Comparison of ENCODE assay signal across 9 mouse cellular contexts in genomic region chr2:128211022-128211880, GRCm38 (mm10).
A peak's percentile ranks its signal among the peaks of the same experiment; 100 is the strongest.
DNase-seq lines count a peak whose midpoint lies in the region; ATAC-seq and TF ChIP-seq lines count a peak whose summit lies in the region.
"Had no signal": no experiment of that assay in that cellular context is flagged by ENCODE, and none has a peak within 500 bp of the region (broad histone marks: within the 10 kb centered on the region; RNA-seq: fewer than 3 reads in every experiment).

No protein-coding gene starts in this region.

- no peaks in the 10 kb centered on the region for H3K27me3 ChIP-seq in limb, embryonic 14.5 days (ENCODE audit: control insufficient read depth, insufficient read depth, low read length)
- no peaks in the 10 kb centered on the region; the same call in 1 of the 2 replicates for H3K27me3 ChIP-seq in neural tube, embryonic 12.5 days (replicated peaks)
- H3K27me3 ChIP-seq: Patski had no signal

- H3K4me3 ChIP-seq in limb, embryonic 14.5 days (replicated peaks; ENCODE audit: low read length), result no peak overlapping the region
- H3K4me3 ChIP-seq in neural tube, embryonic 12.5 days, result no peak overlapping the region

- peak; percentile 32 for DNase-seq in kidney, adult 11 months
- DNase-seq in kidney, adult 9 months, result no peak
- peak; percentile 8 for DNase-seq in forelimb bud, embryonic 11.5 days (ENCODE audit: low read depth, low spot score)
- DNase-seq in limb, embryonic 14.5 days (ENCODE audit: low spot score), result no peak
- DNase-seq in cerebellum, postnatal 36 days, result no peak
- no peak for DNase-seq in thymus, postnatal 36 days
- no peak for DNase-seq in right cerebral cortex, postnatal 25 days

- TF ChIP-seq POLR2A in limb, embryonic 14.5 days (IDR thresholded peaks at IDR 0.05; ENCODE audit: borderline replicate concordance, extremely low read depth, insufficient read depth, insufficient read length), result no peak

- H3K27ac ChIP-seq in limb, embryonic 14.5 days (replicated peaks; ENCODE audit: low read depth, low read length), result 0 out of 2 replicates have a peak overlapping the region, but pooled peaks have one; percentile 1
- H3K27ac ChIP-seq in neural tube, embryonic 12.5 days, result no peak overlapping the region

- 16% methylated on average over 18 of the region's 19 CpGs for WGBS in limb, embryonic 14.5 days
- 24% methylated on average over 19 of the region's 19 CpGs for WGBS in neural tube, embryonic 12.5 days

- peak overlapping the region; percentile 29 for H3K4me2 ChIP-seq in limb, embryonic 14.5 days (replicated peaks; ENCODE audit: low read depth, low read length, severe bottlenecking)
- peak overlapping the region; percentile 44 for H3K4me2 ChIP-seq in neural tube, embryonic 12.5 days (replicated peaks)

- no peaks in the 10 kb centered on the region for H3K36me3 ChIP-seq in limb, embryonic 14.5 days (ENCODE audit: control insufficient read depth, insufficient read depth, low read length)
- no peaks in the 10 kb centered on the region for H3K36me3 ChIP-seq in neural tube, embryonic 12.5 days

- no peak for ATAC-seq in limb, embryonic 14.5 days (ENCODE audit: low FRiP score, low read depth)
- peak; percentile 7; the same call in 1 of the 2 replicates for ATAC-seq in neural tube, embryonic 12.5 days (ENCODE audit: low FRiP score, low read depth)
- ATAC-seq: Patski had no signal

- H3K4me1 ChIP-seq in limb, embryonic 14.5 days (ENCODE audit: control insufficient read depth, insufficient read depth, low read length), result peaks cover 21% of the 10 kb centered on the region
- peaks cover 11% of the 10 kb centered on the region for H3K4me1 ChIP-seq in neural tube, embryonic 12.5 days

- H3K9me3 ChIP-seq in limb, embryonic 14.5 days (ENCODE audit: control insufficient read depth, low read length), result no peaks in the 10 kb centered on the region
- H3K9me3 ChIP-seq in neural tube, embryonic 12.5 days, result no peaks in the 10 kb centered on the region

- H3K9ac ChIP-seq in limb, embryonic 14.5 days (ENCODE audit: low read depth, low read length, severe bottlenecking), result peak overlapping the region; percentile 14; the same call in 1 of the 2 replicates
- H3K9ac ChIP-seq in neural tube, embryonic 12.5 days, result no peak overlapping the region

Comparison
In these comparisons a context has a peak if more than half of its experiments do, and no peak if none do; other contexts are left out.
1. DNase-seq: peak in kidney, adult 11 months (single experiment) and forelimb bud, embryonic 11.5 days (single experiment); none in kidney, adult 9 months (single experiment), limb, embryonic 14.5 days (single experiment), cerebellum, postnatal 36 days (0 of 2), thymus, postnatal 36 days (0 of 2) and right cerebral cortex, postnatal 25 days (single experiment).